Mouse (Mus musculus) hindbrain, embryonic 14.5 days (tissue): ENCODE measurements around the gene Olfr513. TPM values are rescaled to one million over a fixed set of nuclear protein-coding genes. Genes with fewer than 3 reads are reported as not detected.

ENCODE experiments used
- ATAC-seq: fragments of 200-750 bp; cut with Nextera tagmentation; 2 replicates; pipeline ENCODE4 v1.8.0; 2017; ENCODE audit warnings: moderate number of reproducible peaks, mild to moderate bottlenecking, moderate TSS enrichment, moderate library complexity; ENCODE audit not compliant: low FRiP score
- DNase-seq: peaks from one replicate; pipeline ENCODE4 v3.0.0-alpha.2; 2015; ENCODE audit warnings: low spot score
- H3K27ac ChIP-seq: fragments of 300-500 bp; sonication (generic); 2 replicates; pipeline ENCODE4 v1.5.1; 2014; ENCODE audit warnings: mild to moderate bottlenecking, moderate library complexity
- H3K27me3 ChIP-seq: fragments of 300-500 bp; sonication (generic); 2 replicates; pipeline ENCODE4 v1.6.1; 2014; ENCODE audit warnings: mild to moderate bottlenecking, low read length, mixed read lengths; ENCODE audit not compliant: control insufficient read depth, insufficient read depth
- H3K36me3 ChIP-seq: fragments of 300-500 bp; sonication (generic); replicated peaks from 2 replicates; pipeline ENCODE4 v1.6.1; 2014; ENCODE audit not compliant: control insufficient read depth, insufficient read depth
- H3K4me1 ChIP-seq: fragments of 300-500 bp; sonication (generic); replicated peaks from 2 replicates; pipeline ENCODE4 v1.6.1; 2014; ENCODE audit warnings: antibody characterized with exemption, low read length, mixed read lengths; ENCODE audit not compliant: control insufficient read depth, insufficient read depth
- H3K4me2 ChIP-seq: fragments of 300-500 bp; sonication (generic); replicated peaks from 2 replicates; pipeline ENCODE4 v1.6.1; 2014; ENCODE audit warnings: mild to moderate bottlenecking, moderate library complexity
- H3K4me3 ChIP-seq: fragments of 300-500 bp; sonication (generic); replicated peaks from 2 replicates; pipeline ENCODE4 v1.5.1; 2014; ENCODE audit warnings: mild to moderate bottlenecking, low read length
- H3K9ac ChIP-seq: fragments of 300-500 bp; sonication (generic); 2 replicates; pipeline ENCODE4 v1.6.1; 2014
- H3K9me3 ChIP-seq: fragments of 300-500 bp; sonication (generic); 2 replicates; pipeline ENCODE4 v1.6.1; 2016; ENCODE audit warnings: low read length; ENCODE audit not compliant: control insufficient read depth
- WGBS: fragments of 180-500 bp; shearing (Covaris S2); extraction: QIAGEN DNeasy Blood & Tissue Kit; methylation state at CpG from one replicate; pipeline ENCODE4 v1.1.7; 2014; 5-methylcytosine and 5-hydroxymethylcytosine counted together
- polyA plus RNA-seq: library from polyadenylated mRNA; unstranded; fragments of >200 nt; fragmentation: Nextera tagmentation; extraction: Ambion mirVana; gene quantifications from 2 replicates; pipeline ENCODE4 v1.2.1, GENCODE M21; 2014

The Olfr513 gene
- not detected in 2 replicates for polyA plus RNA-seq

DNA sequence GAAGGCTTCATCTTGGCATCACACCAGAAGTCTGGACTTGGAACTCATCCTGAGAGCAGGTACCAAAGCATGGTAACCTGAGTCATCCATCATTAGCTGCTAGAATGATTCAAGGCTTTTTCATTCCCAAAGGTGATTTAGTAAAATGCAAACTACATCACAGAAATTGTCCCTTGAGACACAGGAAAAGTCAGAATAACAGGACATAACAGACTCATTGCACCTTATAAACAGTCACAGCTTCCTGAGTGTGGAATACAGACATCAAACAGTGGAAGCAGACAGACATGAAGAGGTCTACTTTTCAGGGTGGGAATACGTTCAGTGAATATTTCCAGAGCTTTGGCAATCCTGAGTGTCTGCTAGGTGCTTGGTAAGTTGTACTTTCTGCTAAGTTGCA is at the start of gene Olfr513:
Gene Olfr513 (plus strand): TSS at position 301 of the 400 bp plus-strand sequence.
- ATAC-seq (no peak), DNase-seq (no peak)
- 81% methylated on average over 1 of the region's 1 CpGs for WGBS
- Histone ChIP-seq H3K9me3 (no peaks in the 10 kb centered on the region), H3K36me3 (no peaks in the 10 kb centered on the region), H3K4me1 (no peaks in the 10 kb centered on the region), H3K9ac (no peak within 1 kb of the TSS), H3K27me3 (no peaks in the 10 kb centered on the region), H3K4me3 (no peak within 1 kb of the TSS), H3K27ac (no peak within 1 kb of the TSS), H3K4me2 (no peak within 1 kb of the TSS)

DNA sequence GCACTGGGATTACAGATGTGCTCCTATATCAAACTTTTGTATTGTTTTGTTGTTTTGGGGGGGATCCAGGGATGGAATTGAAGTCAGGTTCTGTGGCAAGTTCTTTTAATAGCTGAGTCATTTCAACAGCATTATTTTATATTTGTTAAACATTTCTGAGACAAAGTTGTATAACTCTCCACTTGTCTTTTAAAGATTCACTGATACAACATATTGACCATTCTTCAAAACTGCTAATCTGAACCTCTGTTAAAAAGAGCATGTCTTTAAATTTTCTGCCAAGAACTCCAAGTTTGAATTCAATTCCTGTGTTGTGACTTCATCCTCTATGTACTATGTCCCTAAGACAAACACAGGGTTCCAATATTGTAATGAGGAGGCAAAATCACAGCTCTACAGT is 37.8 kb upstream of the Olfr513 start, which contains the start of gene Olfr512:
Gene Olfr512 (plus strand): TSS at position 301 of the 400 bp plus-strand sequence.
- no peak within 1 kb of the TSS for H3K9ac ChIP-seq
- no peak within 1 kb of the TSS for H3K4me2 ChIP-seq
- H3K27ac ChIP-seq, result no peak within 1 kb of the TSS
- H3K4me3 ChIP-seq, result no peak within 1 kb of the TSS
- H3K9me3 ChIP-seq, result no peaks in the 10 kb centered on the region
- ATAC-seq (no peak), DNase-seq (no peak)
- H3K4me1 ChIP-seq, result no peaks in the 10 kb centered on the region
- no peaks in the 10 kb centered on the region for H3K27me3 ChIP-seq
- H3K36me3 ChIP-seq, result no peaks in the 10 kb centered on the region

DNA sequence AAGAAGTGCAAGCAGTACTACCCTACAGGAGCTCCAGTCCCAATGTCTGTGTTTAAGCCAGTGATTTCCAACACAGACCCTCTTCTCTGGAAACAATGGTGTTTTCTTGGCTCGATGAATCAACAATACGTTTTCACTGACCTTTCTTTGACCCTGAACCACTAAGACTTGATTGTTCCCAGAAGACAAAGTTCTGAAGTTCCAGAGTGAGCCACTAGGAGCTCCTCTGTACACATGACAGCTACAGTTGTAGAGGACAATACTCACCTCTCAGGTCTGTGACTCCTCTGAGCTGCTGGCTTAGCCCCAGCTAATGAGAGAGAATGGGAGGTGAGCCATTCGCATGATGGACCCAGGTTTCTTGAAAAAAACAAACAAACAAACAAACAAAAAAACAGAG is 9.6 kb downstream of the Olfr513 start:
- WGBS, result 27% methylated on average over 3 of the region's 3 CpGs
- H3K9me3 ChIP-seq, result no peaks in the 10 kb centered on the region
- ATAC-seq, result no peak

DNA sequence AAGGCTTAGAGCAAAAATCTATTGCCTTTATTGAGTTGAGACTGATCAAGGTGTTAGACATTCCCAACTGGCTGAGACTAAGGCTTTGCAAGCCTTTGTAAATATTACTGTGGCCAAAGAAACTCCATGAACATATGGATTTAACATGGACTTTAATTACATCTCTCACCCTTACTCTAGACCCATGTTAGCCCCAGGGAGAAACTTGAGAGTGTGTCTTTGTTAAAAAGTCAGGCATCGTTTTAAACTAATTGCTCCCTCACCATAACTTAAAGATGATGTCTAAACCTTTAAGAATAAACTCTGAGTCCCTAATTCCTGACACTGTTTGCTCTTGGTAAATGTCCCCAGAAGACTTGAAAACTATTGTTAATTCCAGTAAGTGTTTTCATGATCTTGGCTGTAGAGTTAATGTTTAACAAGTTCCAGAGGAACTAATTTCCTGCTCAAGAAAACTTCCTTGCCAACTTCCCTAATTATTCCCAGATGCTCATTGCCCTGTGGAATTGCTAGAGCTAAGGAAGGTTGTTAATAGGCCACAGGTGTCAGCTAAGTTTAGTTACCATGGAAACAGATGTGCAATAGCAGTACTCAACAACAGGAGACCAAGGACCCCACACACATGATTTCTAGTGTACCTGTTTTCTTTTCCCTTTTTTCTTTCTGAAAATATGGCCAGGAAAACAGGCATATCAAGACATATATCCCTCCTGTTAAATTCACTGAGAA is 46.6 kb downstream of the Olfr513 start:
- Histone ChIP-seq H3K9ac (no peak overlapping the region), H3K4me1 (no peaks in the 10 kb centered on the region), H3K27me3 (no peaks in the 10 kb centered on the region), H3K9me3 (no peaks in the 10 kb centered on the region), H3K4me3 (no peak overlapping the region), H3K4me2 (no peak overlapping the region), H3K27ac (no peak overlapping the region), H3K36me3 (no peaks in the 10 kb centered on the region)
- DNase-seq (no peak), ATAC-seq (no peak)
- WGBS, result 63% methylated on average over 1 of the region's 1 CpGs

More for the DNA sequence above, 9.6 kb downstream of the Olfr513 start:
- DNase-seq, result no peak
- Histone ChIP-seq H3K9ac (no peak overlapping the region), H3K4me2 (no peak overlapping the region), H3K27me3 (no peaks in the 10 kb centered on the region), H3K4me3 (no peak overlapping the region), H3K4me1 (no peaks in the 10 kb centered on the region), H3K27ac (no peak overlapping the region), H3K36me3 (no peaks in the 10 kb centered on the region)

Other genes starting within 250 kb of the Olfr513 start
- gene Olfr502, start 225.9 kb upstream of the Olfr513 start, polyA plus RNA-seq, result not detected in 2 replicates
- gene Olfr503, start 206.4 kb upstream of the Olfr513 start, polyA plus RNA-seq, result not detected in 2 replicates
- not detected in 2 replicates for gene Olfr504, start 185.2 kb upstream of the Olfr513 start, polyA plus RNA-seq
- gene Olfr506, start 140.2 kb upstream of the Olfr513 start, polyA plus RNA-seq, result not detected in 2 replicates
- not detected in 2 replicates for gene Olfr507, start 129.2 kb upstream of the Olfr513 start, polyA plus RNA-seq
- gene Olfr508, start 121.0 kb upstream of the Olfr513 start, polyA plus RNA-seq, result not detected in 2 replicates
- gene Olfr509, start 99.1 kb upstream of the Olfr513 start, polyA plus RNA-seq, result not detected in 2 replicates
- gene Olfr510, start 84.6 kb upstream of the Olfr513 start, polyA plus RNA-seq, result not detected in 2 replicates
- gene Olfr512, start 37.7 kb upstream of the Olfr513 start, polyA plus RNA-seq, result not detected in 2 replicates
- gene Olfr514, start 75.0 kb downstream of the Olfr513 start, polyA plus RNA-seq, result not detected in 2 replicates
- gene Olfr516, start 99.6 kb downstream of the Olfr513 start, polyA plus RNA-seq, result not detected in 2 replicates
- gene Olfr517, start 121.4 kb downstream of the Olfr513 start, polyA plus RNA-seq, result not detected in 2 replicates
- gene Olfr518, start 134.0 kb downstream of the Olfr513 start, polyA plus RNA-seq, result not detected in 2 replicates
- not detected in 2 replicates for gene Olfr519, start 143.4 kb downstream of the Olfr513 start, polyA plus RNA-seq
- not detected in 2 replicates for gene Nlrp10, start 179.2 kb downstream of the Olfr513 start, polyA plus RNA-seq
- 83.1 and 90.8 TPM in 2 replicates for gene Eif3f, start 183.4 kb downstream of the Olfr513 start, polyA plus RNA-seq
- gene Tub, start 199.4 kb downstream of the Olfr513 start, polyA plus RNA-seq, result 52.9 and 62.0 TPM in 2 replicates